Mouse (Mus musculus): ENCODE measurements at regions not wholly inside any gene's neighbourhood (a gene's known extent, or its start where the extent isn't known, plus 50 kb on each side); places are given as distances from the start of the nearest gene placed in this dataset.
"Not testable (repeated sequence)": the region's sequence is repeated elsewhere in the genome, so short reads cannot be mapped to it uniquely, and the experiment has no call there.

- not testable (repeated sequence) for TF ChIP-seq CTCF (IDR thresholded peaks at IDR 0.05; ENCODE audit: low read depth); EP300 (optimal IDR thresholded peaks at IDR 0.05)
Observed at GRCm38 (mm10) chr13:66711010-66711409, 193.7 kb upstream of the Gm10767 start.
